Mouse (Mus musculus) activated CD4-positive, CD25-positive, alpha-beta regulatory T cell (primary cell): Measurements from ENCODE around the gene Zfp683. TPM values are rescaled to one million over a fixed set of nuclear protein-coding genes. Genes with fewer than 3 reads are reported as not detected.

Experiments used
- polyA plus RNA-seq, 2 experiments: library from polyadenylated mRNA; unstranded; fragments of 100-300 nt; shearing (Covaris generic); gene quantifications; one replicate each; pipeline ENCODE4 v1.2.1; 2017

Gene Zfp683
- polyA plus RNA-seq, result 1 to 10 TPM; 1.4 to 1.9 TPM

DNA sequence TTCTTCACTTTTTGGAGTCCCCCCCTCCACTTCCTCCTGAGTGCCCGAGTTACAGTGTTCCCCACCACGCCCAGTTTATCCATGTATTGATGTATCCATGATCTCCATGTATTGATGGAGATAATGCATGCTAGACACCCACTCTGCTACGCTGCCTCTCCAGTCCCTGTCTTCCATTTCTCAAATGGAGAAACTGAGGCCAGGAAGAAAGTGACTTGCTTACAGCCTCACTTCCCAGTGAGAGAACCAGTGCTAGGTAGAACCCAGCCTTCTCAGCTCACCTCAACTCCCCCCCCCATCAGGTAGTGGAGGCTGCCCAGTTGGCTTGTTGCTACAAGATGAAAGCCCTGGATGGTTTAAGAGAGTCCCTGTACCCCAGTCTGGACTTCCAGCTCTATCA is at the start of gene Zfp683:
Zfp683 (plus strand) TSS at position 301 of the 400 bp plus-strand sequence.

DNA sequence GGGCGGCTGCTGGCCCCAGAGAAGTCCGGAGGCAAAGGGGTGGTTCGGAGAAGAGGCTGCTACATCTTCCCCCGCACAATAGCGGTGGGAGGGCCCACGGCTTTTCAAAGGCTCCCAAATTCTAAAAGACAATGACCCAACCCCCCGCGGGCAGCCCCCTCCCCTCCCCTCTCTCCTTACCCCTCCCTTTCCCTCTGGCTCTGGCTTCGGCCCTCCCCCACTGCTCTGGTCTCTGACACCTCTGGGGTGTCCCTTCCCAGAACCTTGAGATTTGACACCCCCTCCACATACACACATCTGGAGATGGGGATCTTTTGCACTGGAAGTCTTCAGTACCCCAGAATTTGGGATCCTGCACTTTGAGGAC is 34.9 kb upstream of the Zfp683 start, which contains the start of gene Lin28a:
Lin28a (minus strand) TSS at position 63 of the 367 bp plus-strand sequence.

DNA sequence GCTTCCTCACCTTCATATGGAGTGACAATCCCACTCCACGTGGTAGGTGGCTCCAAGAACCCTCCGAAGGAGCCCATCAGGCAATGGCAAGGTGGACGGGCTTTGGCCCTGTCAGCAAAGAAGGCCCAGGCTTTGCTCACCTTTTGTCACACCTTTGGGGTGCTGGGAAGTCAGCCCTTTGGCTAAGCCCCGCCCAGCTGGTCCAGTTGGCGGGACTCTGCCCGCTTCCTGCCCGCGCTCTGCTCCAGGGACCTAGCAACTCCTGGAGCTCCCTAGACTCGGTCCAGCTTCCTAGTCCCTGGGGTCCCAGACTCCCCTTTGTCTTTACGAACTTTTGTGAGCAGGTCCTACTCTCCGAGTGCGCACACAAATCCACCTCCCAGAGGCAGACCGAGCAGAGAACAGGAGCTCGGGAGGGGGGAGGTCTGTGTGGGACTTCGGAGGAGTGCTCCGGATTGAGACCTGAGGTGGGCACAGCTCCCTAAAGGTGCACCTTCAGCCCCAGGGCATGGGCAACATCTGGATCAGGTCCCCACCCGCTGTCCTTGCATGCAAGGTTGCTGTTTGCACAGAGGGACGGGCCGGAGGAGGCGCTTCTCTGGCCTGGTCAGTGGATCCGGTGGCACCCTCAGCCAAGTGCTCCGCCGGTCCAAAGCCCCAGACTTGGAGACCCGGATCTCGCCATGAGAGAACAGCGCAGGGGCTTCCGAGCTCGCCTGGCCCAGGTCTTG is 6.7 kb downstream of the Zfp683 start, which contains the start of gene Crybg2:
Crybg2 (plus strand) TSS at position 681 of the 731 bp plus-strand sequence.

DNA sequence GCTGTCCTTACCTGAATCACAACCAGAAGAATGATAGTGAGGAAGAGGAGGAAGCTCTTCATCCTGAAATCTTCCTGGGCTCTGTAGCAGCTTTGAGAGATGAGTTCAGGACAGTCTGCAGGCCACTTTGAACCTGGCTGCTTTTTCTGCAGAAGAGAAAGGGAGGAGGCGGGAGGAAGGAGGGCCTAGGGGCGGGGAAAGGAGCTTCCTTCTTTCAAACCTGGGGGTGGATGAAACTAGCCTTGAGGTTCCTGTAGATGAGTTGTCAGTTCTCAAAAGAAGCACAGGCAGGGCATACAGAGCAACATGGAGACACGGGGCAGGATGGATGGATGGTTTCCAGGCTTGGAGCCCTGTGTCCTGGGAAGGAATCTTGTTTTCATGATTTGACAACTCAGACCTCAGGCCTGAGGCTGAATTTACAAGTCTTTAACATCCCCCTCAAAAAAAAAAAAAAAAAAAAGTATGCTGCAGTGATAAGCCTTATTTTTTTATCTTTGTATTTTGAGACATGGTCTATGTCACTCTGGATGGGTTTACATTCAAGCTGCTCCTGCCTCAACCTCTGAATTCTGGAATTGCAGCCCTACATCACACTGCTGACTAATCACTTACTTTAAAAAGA is 41.4 kb downstream of the Zfp683 start, which contains the start of gene Cd52:
Cd52 (minus strand) TSS at position 160 of the 625 bp plus-strand sequence.

DNA sequence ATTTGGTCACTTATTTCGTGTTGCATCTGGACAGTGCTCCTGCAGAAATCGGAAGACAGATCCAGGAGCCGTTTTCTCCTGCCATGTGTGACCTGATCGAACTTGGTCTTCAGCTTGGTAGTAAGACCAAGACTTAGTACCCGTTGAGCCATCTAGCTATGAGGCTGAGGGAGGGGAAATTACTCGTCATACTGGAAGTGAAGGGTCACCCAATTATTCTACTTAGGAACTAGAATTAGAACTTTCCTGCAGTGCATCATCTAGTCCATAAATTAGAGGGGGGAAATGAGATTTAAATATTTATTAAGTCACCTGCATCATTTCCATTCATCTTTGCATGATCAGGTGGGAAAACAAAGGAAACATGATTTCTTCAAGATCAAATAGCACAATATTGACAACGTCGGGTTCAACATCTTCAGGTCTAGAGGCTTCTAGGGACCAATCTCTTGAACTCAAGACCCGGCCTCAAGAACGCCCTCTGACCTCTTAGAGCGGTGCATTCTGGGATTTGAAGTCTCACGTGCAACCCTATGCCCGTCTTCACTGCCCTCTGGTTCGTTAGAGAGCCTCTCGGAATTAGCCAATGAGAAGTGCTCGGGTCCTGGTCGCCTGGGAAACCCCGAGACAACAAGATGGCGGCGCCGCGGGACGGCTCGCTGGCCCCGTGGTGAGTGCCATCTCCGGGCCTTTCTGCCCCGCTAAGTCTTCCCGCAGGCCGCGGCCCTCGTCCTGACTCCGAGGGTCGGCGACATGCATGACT is 48.5 kb downstream of the Zfp683 start, which contains the start of gene Ubxn11:
Ubxn11 (plus strand) TSS at position 592 of the 763 bp plus-strand sequence.

Other genes starting within 250 kb of the Zfp683 start
- 100 to 1,000 TPM; 146 to 395 TPM for gene Rps6ka1, start 166.0 kb upstream of the Zfp683 start, polyA plus RNA-seq
- 100 to 1,000 TPM; 466 to 483 TPM for gene Hmgn2, start 85.2 kb upstream of the Zfp683 start, polyA plus RNA-seq
- 10 to 100 TPM; 26.9 to 27.6 TPM for gene Dhdds, start 52.9 kb upstream of the Zfp683 start, polyA plus RNA-seq
- not detected for gene Lin28a, start 35.0 kb upstream of the Zfp683 start, polyA plus RNA-seq
- 10 to 100 TPM; 18.4 to 30.3 TPM for gene Crybg2, start 7.0 kb downstream of the Zfp683 start, polyA plus RNA-seq
- gene Cd52, start 41.2 kb downstream of the Zfp683 start, polyA plus RNA-seq, result 1,000 to 10,000 TPM; 3,692 to 4,204 TPM
- gene Ubxn11, start 48.7 kb downstream of the Zfp683 start, polyA plus RNA-seq, result 10 to 100 TPM; 49.3 to 59.8 TPM
- gene Sh3bgrl3, start 75.0 kb downstream of the Zfp683 start, polyA plus RNA-seq, result 1,000 to 10,000 TPM; 1,591 to 1,837 TPM
- gene Cep85, start 133.3 kb downstream of the Zfp683 start, polyA plus RNA-seq, result 10 to 100 TPM; 56.4 to 68.4 TPM
- gene Gm7534, start 149.2 kb downstream of the Zfp683 start, polyA plus RNA-seq, result not detected
- gene Catsper4, start 173.5 kb downstream of the Zfp683 start, polyA plus RNA-seq, result not detected
- under 1 TPM in 1 of 2 experiments, not detected in 1; 0.53 TPM for gene Cnksr1, start 184.6 kb downstream of the Zfp683 start, polyA plus RNA-seq
- gene E130218I03Rik, start 189.8 kb downstream of the Zfp683 start, polyA plus RNA-seq, result 1 to 10 TPM; 4.5 to 8.3 TPM
- 10 to 100 TPM; 16.5 to 19.2 TPM for gene Zfp593, start 191.8 kb downstream of the Zfp683 start, polyA plus RNA-seq
- gene Gm30191, start 193.1 kb downstream of the Zfp683 start, polyA plus RNA-seq, result not detected
- gene Grrp1, start 200.3 kb downstream of the Zfp683 start, polyA plus RNA-seq, result not detected
- gene Pdik1l, start 234.1 kb downstream of the Zfp683 start, polyA plus RNA-seq, result 10 to 100 TPM; 21.6 to 22.1 TPM